Mouse (Mus musculus): Measurements from ENCODE around the gene Gpalpp1.
A peak's percentile ranks its signal among the peaks of the same experiment; 100 is the strongest.

Gene Gpalpp1

DNA sequence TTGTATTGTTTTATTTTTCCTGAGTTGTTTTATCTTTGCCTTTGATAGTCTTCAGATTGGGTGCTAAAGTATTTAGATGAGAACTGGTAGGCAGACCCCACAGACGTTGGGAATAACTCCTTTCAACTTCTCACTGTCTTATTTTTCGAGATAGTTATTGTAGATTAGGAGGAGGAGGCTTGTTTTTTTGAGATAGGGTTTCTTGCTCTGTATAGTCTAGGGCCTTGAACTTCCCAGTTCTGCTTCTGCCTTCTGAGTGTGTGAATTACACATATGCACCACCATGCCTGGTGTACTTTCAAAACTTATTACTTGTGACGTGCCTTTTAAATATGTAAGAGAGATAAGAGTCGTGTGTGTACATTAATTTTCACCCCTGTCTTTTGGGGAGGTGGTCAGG, 17.6 kb upstream of the Gpalpp1 start:
- Histone ChIP-seq H3K36me3 (ENCODE audit: control insufficient read depth, insufficient read depth, low read length, poor library complexity, severe bottlenecking) (peaks cover 6% of the 10 kb centered on the region), H3K27me3 (ENCODE audit: control insufficient read depth, insufficient read depth, low read length, poor library complexity, severe bottlenecking) (no peaks in the 10 kb centered on the region)
- no peak for DNase-seq (ENCODE audit: low read depth, low spot score)

DNA sequence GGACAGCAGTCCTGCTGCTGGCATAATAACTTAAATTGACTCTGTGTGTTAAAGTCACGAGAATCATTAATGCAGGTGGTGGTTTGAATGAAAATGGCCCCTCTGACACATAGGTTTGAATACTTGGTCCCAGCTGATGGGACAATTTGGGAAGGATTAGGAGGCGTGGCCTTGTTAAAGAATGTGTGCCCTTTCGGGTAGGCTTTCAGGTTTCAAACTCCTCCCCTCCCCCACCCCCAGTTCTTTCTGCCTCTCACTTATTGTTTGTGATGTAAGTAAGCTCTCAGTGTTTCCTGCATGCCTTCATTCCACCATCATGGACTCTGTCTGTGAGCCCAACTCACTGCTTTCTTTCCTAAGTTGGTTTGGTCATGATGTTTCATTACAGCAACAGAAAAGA, 16.8 kb upstream of the Gpalpp1 start:
- no peak for DNase-seq (ENCODE audit: low read depth, low spot score)
- H3K36me3 ChIP-seq (ENCODE audit: control insufficient read depth, insufficient read depth, low read length, poor library complexity, severe bottlenecking) = peaks cover 6% of the 10 kb centered on the region
- H3K27me3 ChIP-seq (ENCODE audit: control insufficient read depth, insufficient read depth, low read length, poor library complexity, severe bottlenecking) = no peaks in the 10 kb centered on the region

DNA sequence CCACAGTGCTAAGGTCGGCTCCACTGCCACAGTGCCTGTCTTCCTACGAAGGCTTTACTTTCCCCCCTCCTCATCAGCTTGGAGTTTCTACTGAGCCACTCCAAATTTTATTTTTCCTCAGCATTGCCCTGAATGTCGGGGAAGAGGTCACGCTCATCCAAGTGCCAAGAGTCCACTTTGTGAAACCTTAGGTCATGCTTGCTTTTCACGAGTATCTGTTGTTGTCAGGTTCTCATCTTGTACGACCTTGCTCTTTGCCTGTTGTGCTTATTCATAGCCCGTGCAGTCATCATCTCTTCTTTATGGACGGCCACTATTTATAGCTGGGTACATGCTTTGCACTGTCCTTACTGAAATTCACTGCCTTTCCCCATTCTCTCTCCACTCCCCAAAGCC, 12.1 kb upstream of the Gpalpp1 start:
- no peak for DNase-seq (ENCODE audit: low read depth, low spot score)
- Histone ChIP-seq H3K27me3 (ENCODE audit: control insufficient read depth, insufficient read depth, low read length, poor library complexity, severe bottlenecking) (no peaks in the 10 kb centered on the region), H3K36me3 (ENCODE audit: control insufficient read depth, insufficient read depth, low read length, poor library complexity, severe bottlenecking) (peaks cover 9% of the 10 kb centered on the region; the same call in 1 of the 2 replicates)

DNA sequence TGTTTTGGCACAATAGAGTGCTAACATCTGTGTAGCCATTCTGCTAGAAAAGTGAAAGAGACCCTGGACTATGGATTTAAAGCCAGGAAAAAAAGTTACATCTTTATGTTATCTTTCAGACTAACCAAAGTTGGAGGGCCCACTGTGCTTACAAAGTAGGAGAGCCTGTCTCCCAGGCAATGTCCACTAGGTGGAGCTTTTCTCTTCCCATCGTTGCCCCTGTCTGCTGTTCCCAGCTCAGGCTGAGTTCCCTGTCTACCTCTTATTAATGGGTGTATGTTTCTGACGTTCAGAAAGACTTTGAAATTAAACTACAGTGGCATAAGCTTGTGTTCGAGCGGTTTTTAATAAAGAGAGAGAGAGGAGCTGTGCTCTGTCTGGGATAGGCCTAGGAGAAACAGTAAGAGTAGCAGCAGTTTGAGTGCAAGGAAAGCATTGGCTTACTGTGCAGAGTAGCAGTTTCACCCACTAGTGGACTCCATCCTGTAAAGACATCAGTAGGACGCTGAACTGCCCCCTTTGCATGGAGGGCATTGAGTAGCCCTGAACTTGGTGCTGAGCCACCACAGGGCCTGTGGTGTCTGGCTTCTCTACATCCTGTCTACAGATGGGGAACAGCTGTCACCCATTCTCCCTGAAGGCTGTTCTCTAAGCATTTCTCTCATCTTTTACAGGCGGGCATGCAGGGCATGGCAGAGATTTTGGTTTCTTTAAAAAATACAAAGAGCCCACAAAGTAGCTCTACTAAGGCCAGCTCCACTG, 11.5 kb upstream of the Gpalpp1 start:
- Histone ChIP-seq H3K27me3 (ENCODE audit: control insufficient read depth, insufficient read depth, low read length, poor library complexity, severe bottlenecking) (no peaks in the 10 kb centered on the region), H3K36me3 (ENCODE audit: control insufficient read depth, insufficient read depth, low read length, poor library complexity, severe bottlenecking) (peaks cover 9% of the 10 kb centered on the region; the same call in 1 of the 2 replicates)
- peak; percentile 48 for DNase-seq (ENCODE audit: low read depth, low spot score)

DNA sequence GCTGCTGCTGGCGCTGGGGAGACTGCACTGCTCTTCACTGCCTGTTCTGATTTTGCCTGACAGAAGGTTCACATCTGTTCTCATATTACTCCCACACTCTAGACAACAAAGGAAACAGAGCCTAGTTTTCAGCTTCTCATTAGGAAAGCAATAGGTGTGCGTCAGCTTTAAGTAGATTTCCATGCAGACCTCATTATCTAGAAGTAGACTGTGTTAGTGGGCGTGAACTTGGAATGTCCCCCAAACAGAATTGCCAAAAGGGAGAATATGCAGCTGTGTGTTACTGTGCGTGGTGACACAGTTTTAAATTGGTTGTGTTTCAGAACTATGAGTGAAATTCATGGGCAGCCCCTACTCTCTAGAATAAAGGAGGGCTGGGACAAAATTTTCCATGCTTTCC, 9.9 kb upstream of the Gpalpp1 start:
- peaks cover 10% of the 10 kb centered on the region; the same call in 1 of the 2 replicates for H3K36me3 ChIP-seq (ENCODE audit: control insufficient read depth, insufficient read depth, low read length, poor library complexity, severe bottlenecking)
- no peak for DNase-seq (ENCODE audit: low read depth, low spot score)
- no peaks in the 10 kb centered on the region for H3K27me3 ChIP-seq (ENCODE audit: control insufficient read depth, insufficient read depth, low read length, poor library complexity, severe bottlenecking)

DNA sequence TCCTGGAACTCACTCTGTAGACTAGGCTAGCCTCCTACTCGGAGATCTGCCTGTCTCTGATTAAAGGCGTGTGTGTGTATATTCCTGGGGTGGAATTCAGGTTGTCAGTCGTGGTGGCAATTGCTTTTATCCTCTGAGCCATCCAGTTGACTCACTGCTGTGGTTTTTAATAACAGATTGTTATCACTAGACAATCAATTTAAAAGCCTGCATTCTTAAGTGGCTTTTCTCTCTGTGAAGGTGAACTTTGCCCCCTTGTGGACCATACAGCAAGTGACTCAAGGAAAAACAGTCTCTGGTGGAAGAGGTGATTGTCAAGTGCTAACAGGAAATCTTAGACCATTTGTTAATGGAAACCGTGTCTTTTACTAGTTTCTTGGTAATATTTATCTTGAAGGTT, 8.4 kb upstream of the Gpalpp1 start:
- H3K27me3 ChIP-seq (ENCODE audit: control insufficient read depth, insufficient read depth, low read length, poor library complexity, severe bottlenecking) = no peaks in the 10 kb centered on the region
- DNase-seq (ENCODE audit: low read depth, low spot score) = peak; percentile 24
- peaks cover 10% of the 10 kb centered on the region; the same call in 1 of the 2 replicates for H3K36me3 ChIP-seq (ENCODE audit: control insufficient read depth, insufficient read depth, low read length, poor library complexity, severe bottlenecking)

DNA sequence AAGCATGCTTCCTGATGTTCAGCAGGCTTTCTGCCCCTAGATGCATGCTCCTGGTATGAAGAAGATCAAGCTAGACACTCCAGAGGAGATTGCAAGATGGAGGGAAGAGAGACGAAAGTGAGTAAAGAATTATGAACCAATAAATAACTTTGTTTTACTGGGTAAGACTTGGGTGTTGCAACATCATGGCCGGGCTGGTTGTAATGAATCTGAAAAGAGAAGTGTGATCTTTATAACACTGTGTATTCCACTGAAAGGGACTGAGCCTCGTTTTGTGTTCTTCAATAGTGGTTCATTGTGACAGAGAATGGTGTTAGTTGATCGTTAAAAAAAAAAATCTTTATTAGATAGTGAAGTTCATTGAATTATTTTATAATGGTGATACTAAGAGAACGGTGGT, 5.2 kb upstream of the Gpalpp1 start:
- H3K36me3 ChIP-seq (ENCODE audit: control insufficient read depth, insufficient read depth, low read length, poor library complexity, severe bottlenecking) = peaks cover 8% of the 10 kb centered on the region; the same call in 1 of the 2 replicates
- no peaks in the 10 kb centered on the region for H3K27me3 ChIP-seq (ENCODE audit: control insufficient read depth, insufficient read depth, low read length, poor library complexity, severe bottlenecking)
- DNase-seq (ENCODE audit: low read depth, low spot score) = no peak

DNA sequence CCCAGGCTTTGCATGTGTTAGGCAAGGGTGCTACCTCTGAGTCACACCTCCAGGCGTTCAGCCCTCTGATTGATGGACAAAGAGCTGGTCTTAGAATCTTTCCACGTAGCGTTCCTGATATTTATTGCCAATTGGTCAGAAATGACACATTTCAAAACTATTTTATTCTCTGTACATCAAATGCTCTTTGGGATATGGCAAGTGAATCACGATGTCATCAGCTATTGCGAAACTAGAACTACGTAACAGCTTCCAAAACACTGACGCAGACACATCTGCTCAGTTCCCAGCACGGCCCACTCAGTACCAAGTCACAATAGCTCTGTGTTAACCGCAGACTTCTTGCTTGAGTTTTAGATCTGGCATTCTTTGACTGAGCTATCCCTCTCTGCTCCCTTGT, 11.0 kb downstream of the Gpalpp1 start:
- peaks cover 25% of the 10 kb centered on the region for H3K36me3 ChIP-seq (ENCODE audit: control insufficient read depth, insufficient read depth, low read length, poor library complexity, severe bottlenecking)
- no peak for DNase-seq (ENCODE audit: low read depth, low spot score)
- no peaks in the 10 kb centered on the region for H3K27me3 ChIP-seq (ENCODE audit: control insufficient read depth, insufficient read depth, low read length, poor library complexity, severe bottlenecking)

DNA sequence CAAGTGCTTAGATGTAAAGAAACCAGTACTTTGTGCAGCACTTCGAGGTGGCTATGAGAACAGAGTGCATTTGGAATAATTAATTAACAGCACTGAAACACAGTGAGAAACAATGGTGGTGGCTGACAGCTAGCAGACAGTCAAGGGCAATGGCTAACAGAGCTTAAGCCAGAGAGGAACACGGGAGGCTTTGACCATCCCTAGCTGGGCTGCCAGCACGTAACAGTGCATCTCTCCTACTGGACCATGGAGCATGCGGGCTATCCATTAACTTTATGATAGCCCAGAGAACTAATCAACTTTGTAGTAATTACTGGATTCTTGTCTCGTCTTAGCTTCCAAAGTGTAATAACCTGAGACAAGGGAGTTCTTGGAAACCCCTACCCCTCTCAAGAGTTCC, 12.7 kb downstream of the Gpalpp1 start:
- peaks cover 21% of the 10 kb centered on the region for H3K36me3 ChIP-seq (ENCODE audit: control insufficient read depth, insufficient read depth, low read length, poor library complexity, severe bottlenecking)
- no peaks in the 10 kb centered on the region for H3K27me3 ChIP-seq (ENCODE audit: control insufficient read depth, insufficient read depth, low read length, poor library complexity, severe bottlenecking)
- no peak for DNase-seq (ENCODE audit: low read depth, low spot score)

DNA sequence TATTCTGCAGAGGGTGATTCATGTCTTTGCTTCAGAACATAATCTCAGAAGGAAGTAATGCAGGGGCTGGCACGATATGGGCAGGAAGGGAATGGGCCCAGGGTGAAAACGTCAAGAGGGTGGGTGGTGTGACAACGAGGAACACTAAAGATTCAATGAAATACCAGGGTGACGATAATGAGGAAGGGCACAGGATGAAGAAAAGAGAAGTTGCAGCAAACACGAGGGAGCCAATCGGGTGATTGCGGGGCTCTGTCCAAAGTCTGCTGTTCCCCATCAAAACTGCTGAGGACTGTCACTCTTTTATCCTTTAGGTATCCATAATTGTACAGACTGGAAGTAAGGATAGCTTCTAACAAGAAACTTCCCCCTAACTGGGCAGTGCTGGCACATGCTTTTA, 13.3 kb downstream of the Gpalpp1 start:
- peaks cover 21% of the 10 kb centered on the region for H3K36me3 ChIP-seq (ENCODE audit: control insufficient read depth, insufficient read depth, low read length, poor library complexity, severe bottlenecking)
- no peak for DNase-seq (ENCODE audit: low read depth, low spot score)
- H3K27me3 ChIP-seq (ENCODE audit: control insufficient read depth, insufficient read depth, low read length, poor library complexity, severe bottlenecking) = no peaks in the 10 kb centered on the region

DNA sequence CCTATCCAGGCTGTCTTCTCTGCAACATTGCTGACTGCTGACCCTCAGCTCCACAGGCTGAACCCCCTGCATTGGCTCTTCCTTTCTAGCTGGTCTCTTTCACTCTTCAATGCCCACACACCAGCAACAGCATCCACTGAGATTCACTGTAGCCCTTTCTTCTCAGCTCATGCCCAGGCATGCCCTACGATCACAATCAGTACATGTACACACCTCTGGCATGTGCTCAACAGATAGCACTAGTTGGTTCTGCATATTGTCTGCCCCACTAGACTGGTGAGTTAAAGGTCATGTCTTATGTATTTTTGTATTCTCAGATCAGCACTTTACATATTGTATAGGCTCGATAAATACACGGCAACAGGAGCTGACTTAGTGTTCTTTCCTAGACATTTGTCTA, 26.4 kb downstream of the Gpalpp1 start:
- no peaks in the 10 kb centered on the region for H3K27me3 ChIP-seq (ENCODE audit: control insufficient read depth, insufficient read depth, low read length, poor library complexity, severe bottlenecking)
- DNase-seq (ENCODE audit: low read depth, low spot score) = no peak
- 0 out of 2 replicates have a peak, but pooled peaks cover 2% of the 10 kb centered on the region for H3K36me3 ChIP-seq (ENCODE audit: control insufficient read depth, insufficient read depth, low read length, poor library complexity, severe bottlenecking)

DNA sequence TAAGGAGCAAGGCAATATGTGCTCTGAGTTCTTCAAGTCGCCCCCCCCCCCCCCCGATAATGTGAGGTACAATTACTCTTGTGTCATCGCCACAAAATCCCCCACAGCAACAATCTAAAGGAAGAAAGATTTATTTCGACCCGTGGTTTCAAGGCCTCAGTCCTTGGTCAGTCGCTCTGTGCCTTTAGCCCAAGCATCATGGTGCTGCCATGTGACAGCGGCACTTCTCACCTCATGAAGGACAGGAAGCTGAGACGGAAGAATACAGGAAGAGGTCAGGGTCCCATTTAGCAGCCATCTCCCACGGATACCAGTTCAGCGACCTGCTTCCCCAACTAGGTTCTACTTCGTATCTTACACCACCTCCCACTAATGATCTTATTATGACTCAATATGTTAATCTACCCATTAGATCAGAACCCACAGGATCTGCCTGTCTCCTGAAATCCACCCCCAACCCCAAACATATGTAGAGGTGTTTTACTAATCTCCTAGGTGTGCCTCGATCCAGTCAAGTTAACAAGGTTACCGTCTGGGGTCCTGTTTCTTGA, 28.4 kb downstream of the Gpalpp1 start:
- no peak for DNase-seq (ENCODE audit: low read depth, low spot score)
- no peaks in the 10 kb centered on the region for H3K27me3 ChIP-seq (ENCODE audit: control insufficient read depth, insufficient read depth, low read length, poor library complexity, severe bottlenecking)
- H3K36me3 ChIP-seq (ENCODE audit: control insufficient read depth, insufficient read depth, low read length, poor library complexity, severe bottlenecking) = no peaks in the 10 kb centered on the region

DNA sequence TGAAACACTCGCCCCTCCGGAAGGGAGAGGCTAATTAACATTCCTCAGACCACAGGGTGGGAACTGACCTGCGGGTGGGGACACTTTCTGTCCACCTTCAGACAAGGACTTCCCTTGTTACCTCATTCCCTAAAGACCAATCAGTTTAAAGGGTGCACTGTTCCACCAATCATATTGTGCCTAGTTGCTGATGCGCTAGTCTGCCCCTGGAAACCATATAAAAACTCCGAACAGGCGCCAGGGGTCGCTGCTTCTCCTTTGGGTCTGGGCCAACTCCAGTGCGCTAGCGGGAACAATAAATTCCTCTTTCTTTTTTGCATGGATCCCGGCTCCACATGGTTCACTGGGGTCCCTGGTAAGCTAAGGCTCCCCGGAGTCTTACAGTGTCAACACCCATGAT, 29.1 kb downstream of the Gpalpp1 start:
- no peaks in the 10 kb centered on the region for H3K36me3 ChIP-seq (ENCODE audit: control insufficient read depth, insufficient read depth, low read length, poor library complexity, severe bottlenecking)
- H3K27me3 ChIP-seq (ENCODE audit: control insufficient read depth, insufficient read depth, low read length, poor library complexity, severe bottlenecking) = no peaks in the 10 kb centered on the region
- no peak for DNase-seq (ENCODE audit: low read depth, low spot score)

DNA sequence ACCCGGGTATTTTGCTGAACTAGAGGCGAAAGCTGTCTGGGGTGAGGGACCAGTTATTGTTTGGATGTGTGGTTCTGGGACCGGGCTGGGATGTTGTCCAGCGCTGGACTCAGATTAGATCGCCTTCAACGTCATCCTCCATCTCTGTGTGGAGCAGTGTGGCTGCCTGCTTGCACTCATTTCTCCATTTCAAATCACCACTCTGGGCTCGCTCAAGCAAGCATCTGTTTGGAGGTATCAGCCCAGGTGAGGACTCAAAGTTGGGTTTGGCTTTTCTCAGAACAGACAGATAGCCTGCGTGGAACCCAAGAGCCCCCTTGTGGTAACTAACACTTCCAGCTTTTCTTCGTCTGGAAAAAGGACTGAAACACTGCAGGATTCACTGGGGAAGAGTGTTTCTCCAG, 33.5 kb downstream of the Gpalpp1 start:
- peak; percentile 40 for DNase-seq (ENCODE audit: low read depth, low spot score)
- Histone ChIP-seq H3K27me3 (ENCODE audit: control insufficient read depth, insufficient read depth, low read length, poor library complexity, severe bottlenecking) (no peaks in the 10 kb centered on the region), H3K36me3 (ENCODE audit: control insufficient read depth, insufficient read depth, low read length, poor library complexity, severe bottlenecking) (no peaks in the 10 kb centered on the region)

DNA sequence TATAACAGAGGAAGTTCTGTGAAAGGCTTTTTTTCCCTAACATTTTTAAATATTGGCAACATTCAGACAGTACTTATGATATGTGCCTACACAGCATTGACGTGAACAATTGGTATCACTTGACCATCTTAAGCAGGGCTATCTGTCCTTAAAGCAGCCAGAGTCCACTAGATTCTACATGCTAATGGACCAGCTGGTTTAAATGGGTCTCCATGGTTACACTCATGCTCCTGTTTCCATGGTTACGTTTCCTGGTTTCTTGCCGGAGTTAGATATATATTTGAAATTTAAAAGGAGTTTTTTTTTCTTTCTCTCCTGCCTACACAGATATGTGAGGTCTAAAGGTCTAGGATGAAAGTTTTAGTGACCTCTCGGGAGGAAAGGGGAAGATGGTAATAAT, 34.0 kb downstream of the Gpalpp1 start:
- no peak for DNase-seq (ENCODE audit: low read depth, low spot score)
- no peaks in the 10 kb centered on the region for H3K27me3 ChIP-seq (ENCODE audit: control insufficient read depth, insufficient read depth, low read length, poor library complexity, severe bottlenecking)
- H3K36me3 ChIP-seq (ENCODE audit: control insufficient read depth, insufficient read depth, low read length, poor library complexity, severe bottlenecking) = no peaks in the 10 kb centered on the region

DNA sequence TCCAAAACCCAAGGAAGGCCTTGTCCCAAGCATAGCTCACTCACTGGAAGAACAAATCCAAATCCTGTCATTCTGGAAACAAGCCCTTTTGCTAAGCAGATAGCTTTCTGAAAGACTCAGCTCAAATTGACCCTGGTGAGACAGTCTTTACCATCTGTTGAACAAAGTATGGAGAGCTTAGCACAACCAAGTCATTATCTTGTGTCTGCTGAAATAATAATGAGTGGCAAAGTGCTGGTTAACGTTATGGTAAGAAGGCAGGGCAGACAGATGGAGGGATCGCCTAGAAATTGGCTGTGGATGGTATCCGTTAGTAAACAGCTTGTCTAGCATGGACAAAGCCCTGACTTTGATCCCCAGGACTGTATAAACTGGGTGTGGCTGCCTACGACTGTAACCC, 34.8 kb downstream of the Gpalpp1 start:
- Histone ChIP-seq H3K36me3 (ENCODE audit: control insufficient read depth, insufficient read depth, low read length, poor library complexity, severe bottlenecking) (no peaks in the 10 kb centered on the region), H3K27me3 (ENCODE audit: control insufficient read depth, insufficient read depth, low read length, poor library complexity, severe bottlenecking) (no peaks in the 10 kb centered on the region)
- DNase-seq (ENCODE audit: low read depth, low spot score) = no peak

Data from splenic B cell, adult 2 months (primary cell).